Mouse (Mus musculus): ENCODE data around the gene Nox4.

DNA sequence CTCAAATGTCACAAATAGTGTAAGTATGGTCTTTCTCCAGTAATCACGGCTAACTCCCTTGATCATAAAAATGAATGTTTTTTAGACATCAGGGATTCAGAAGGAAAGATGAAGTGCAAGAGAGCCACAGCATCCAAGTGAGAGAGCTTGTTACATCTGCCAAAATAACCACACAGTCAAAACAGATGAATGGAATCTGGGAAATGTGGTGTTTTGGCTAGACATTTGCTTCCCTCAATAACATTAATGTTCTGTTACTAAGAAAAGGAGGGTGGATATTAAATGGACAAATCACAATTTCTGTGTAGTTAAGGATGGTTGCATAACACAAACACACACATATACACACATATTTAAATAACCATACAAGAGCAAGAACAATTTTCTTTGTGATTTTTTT lies 123.2 kb downstream of the Nox4 start:
- no peak for TF ChIP-seq CTCF (IDR thresholded peaks at IDR 0.05; ENCODE audit: low read depth)
- no peak for TF ChIP-seq EP300 (IDR thresholded peaks at IDR 0.05; ENCODE audit: low read depth)

Data from liver, postnatal 0 days (tissue).